Mouse (Mus musculus): ENCODE measurements around the gene Slc17a9.

Slc17a9 gene

GRCm38 (mm10) chr2:180754976-180755688 is 30.1 kb downstream of the Slc17a9 start:
- no peak for DNase-seq (ENCODE audit: extremely low spot score)

- peak; percentile 74 for DNase-seq (ENCODE audit: extremely low spot score)
Observed at GRCm38 (mm10) chr2:180755896-180756295, 30.8 kb downstream of the Slc17a9 start.

GRCm38 (mm10) chr2:180756786-180757185 is 31.7 kb downstream of the Slc17a9 start:
- DNase-seq (ENCODE audit: extremely low spot score), result no peak

- no peak for DNase-seq (ENCODE audit: extremely low spot score)
Observed at GRCm38 (mm10) chr2:180758513-180759263, 33.6 kb downstream of the Slc17a9 start.

- DNase-seq (ENCODE audit: extremely low spot score), result no peak
Observed at GRCm38 (mm10) chr2:180764986-180765385, 39.9 kb downstream of the Slc17a9 start.

- no peak for DNase-seq (ENCODE audit: extremely low spot score)
Observed at GRCm38 (mm10) chr2:180765713-180766112, 40.6 kb downstream of the Slc17a9 start.

- DNase-seq (ENCODE audit: extremely low spot score), result no peak
Observed at GRCm38 (mm10) chr2:180775223-180775622, 50.2 kb downstream of the Slc17a9 start.

GRCm38 (mm10) chr2:180775641-180776040 is 50.6 kb downstream of the Slc17a9 start:
- DNase-seq (ENCODE audit: extremely low spot score), result no peak

GRCm38 (mm10) chr2:180776793-180777192 is 51.7 kb downstream of the Slc17a9 start, which contains the start of gene Bhlhe23:
Gene Bhlhe23 (minus strand): TSS chr2:180776900.
- no peak for DNase-seq (ENCODE audit: extremely low spot score)

- peak; percentile 58 for DNase-seq (ENCODE audit: extremely low spot score)
Observed at GRCm38 (mm10) chr2:180779226-180780104, 54.4 kb downstream of the Slc17a9 start.

GRCm38 (mm10) chr2:180780282-180780681 is 55.2 kb downstream of the Slc17a9 start:
- DNase-seq (ENCODE audit: extremely low spot score), result no peak

GRCm38 (mm10) chr2:180786732-180787131 is 61.7 kb downstream of the Slc17a9 start:
- DNase-seq (ENCODE audit: extremely low spot score), result no peak

- DNase-seq (ENCODE audit: extremely low spot score), result no peak
Observed at GRCm38 (mm10) chr2:180787566-180788232, 62.6 kb downstream of the Slc17a9 start.

GRCm38 (mm10) chr2:180788386-180788785 is 63.3 kb downstream of the Slc17a9 start:
- DNase-seq (ENCODE audit: extremely low spot score), result no peak

- no peak for DNase-seq (ENCODE audit: extremely low spot score)
Observed at GRCm38 (mm10) chr2:180788843-180789242, 63.8 kb downstream of the Slc17a9 start.

GRCm38 (mm10) chr2:180791674-180792073 is 66.6 kb downstream of the Slc17a9 start:
- peak; percentile 37 for DNase-seq (ENCODE audit: extremely low spot score)

Data from embryo, embryonic 9.5 days (tissue).